Mouse (Mus musculus): ENCODE data around the gene Atp1b3. TPM values are rescaled to one million over a fixed set of nuclear protein-coding genes. Genes with fewer than 3 reads are reported as not detected.

Atp1b3 gene
- polyA plus RNA-seq, 1 experiment from 2014 or later = 152 TPM

DNA sequence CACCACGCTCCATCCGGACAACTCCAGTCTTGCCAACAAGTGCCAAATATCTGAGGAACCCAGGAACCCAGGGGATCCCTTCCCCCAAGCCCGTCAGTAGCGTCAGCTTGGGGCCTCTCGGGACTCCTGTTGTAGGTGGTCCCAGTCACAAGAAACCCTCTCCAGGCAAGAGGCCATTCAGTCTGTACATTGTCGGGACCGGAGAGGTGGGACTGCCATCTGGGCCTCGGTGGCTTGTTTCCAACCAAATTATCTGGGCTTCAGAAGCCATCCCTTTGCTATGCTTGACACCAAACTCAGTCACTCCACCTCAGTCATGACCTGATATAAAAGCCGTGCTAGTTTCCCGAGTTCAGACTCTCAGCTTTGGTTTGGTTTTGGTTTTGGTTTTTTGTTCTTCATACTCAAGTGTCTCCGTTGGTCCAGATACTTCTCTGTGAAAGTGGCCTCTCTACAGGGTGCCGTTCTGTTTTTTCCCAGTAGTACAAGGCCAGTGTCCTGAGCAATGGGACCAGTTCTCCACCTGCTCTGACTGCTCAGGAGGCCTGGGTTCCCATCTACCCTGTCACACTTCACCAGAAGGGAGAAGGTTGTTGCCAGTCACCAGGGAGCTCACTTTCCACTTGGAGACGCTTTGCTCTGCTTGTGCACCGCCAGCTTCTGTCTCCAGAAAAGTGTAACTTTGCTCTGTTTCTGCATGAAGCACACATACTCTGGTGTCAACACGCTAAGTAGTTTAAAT lies 41.7 kb downstream of the Atp1b3 start:
- Histone ChIP-seq H3K27ac (ENCODE audit: low read depth) (no peak overlapping the region), H3K4me3 (ENCODE audit: low read depth, low read length) (no peak overlapping the region), H3K4me1 (replicated peaks; ENCODE audit: control insufficient read depth, insufficient read depth, low read length) (0 out of 2 replicates have a peak, but pooled peaks cover 3% of the 10 kb centered on the region), H3K9ac (ENCODE audit: low read length) (no peak overlapping the region), H3K27me3 (replicated peaks; ENCODE audit: control insufficient read depth, insufficient read depth, low read length) (no peaks in the 10 kb centered on the region), H3K9me3 (ENCODE audit: control insufficient read depth, low read length) (no peaks in the 10 kb centered on the region), H3K36me3 (ENCODE audit: control insufficient read depth, insufficient read depth, low read length) (peaks cover 18% of the 10 kb centered on the region), H3K4me2 (ENCODE audit: low read length) (no peak overlapping the region)
- WGBS = 92% methylated on average over 15 of the region's 15 CpGs
- ATAC-seq (replicated peaks; ENCODE audit: low FRiP score, low TSS enrichment, low read depth) (no peak), DNase-seq (ENCODE audit: low spot score) (no peak)

DNA sequence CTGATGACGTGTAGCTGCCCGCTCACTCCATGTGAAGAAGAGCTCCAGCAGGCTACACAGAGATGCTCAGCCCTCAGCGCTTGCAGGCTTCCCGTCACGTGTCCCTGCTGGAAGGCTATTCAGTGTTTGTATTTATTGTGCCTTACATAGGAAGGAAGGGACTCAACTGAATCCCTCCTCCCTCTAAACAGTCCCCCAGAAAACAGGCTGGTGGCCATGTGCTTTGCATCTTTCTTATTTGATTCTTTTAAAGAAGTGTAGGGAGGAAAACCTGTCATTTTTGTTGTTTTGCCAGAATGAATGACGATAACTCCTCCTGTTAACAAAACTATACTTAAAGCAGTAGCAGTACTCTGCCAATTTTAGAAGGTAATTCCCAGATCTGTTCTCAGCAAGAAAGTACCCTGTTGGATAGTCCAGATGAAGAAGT lies 43.7 kb downstream of the Atp1b3 start:
- no peak overlapping the region for H3K4me3 ChIP-seq (ENCODE audit: low read depth, low read length)
- H3K9me3 ChIP-seq (ENCODE audit: control insufficient read depth, low read length) = no peaks in the 10 kb centered on the region
- H3K27me3 ChIP-seq (replicated peaks; ENCODE audit: control insufficient read depth, insufficient read depth, low read length) = no peaks in the 10 kb centered on the region
- no peaks in the 10 kb centered on the region for H3K4me1 ChIP-seq (replicated peaks; ENCODE audit: control insufficient read depth, insufficient read depth, low read length)
- WGBS = 81% methylated on average over 6 of the region's 6 CpGs
- H3K9ac ChIP-seq (ENCODE audit: low read length) = no peak overlapping the region
- peaks cover 22% of the 10 kb centered on the region for H3K36me3 ChIP-seq (ENCODE audit: control insufficient read depth, insufficient read depth, low read length)
- ATAC-seq (replicated peaks; ENCODE audit: low FRiP score, low TSS enrichment, low read depth) = no peak
- H3K4me2 ChIP-seq (ENCODE audit: low read length) = no peak overlapping the region
- no peak for DNase-seq (ENCODE audit: low spot score)
- no peak overlapping the region for H3K27ac ChIP-seq (ENCODE audit: low read depth)

DNA sequence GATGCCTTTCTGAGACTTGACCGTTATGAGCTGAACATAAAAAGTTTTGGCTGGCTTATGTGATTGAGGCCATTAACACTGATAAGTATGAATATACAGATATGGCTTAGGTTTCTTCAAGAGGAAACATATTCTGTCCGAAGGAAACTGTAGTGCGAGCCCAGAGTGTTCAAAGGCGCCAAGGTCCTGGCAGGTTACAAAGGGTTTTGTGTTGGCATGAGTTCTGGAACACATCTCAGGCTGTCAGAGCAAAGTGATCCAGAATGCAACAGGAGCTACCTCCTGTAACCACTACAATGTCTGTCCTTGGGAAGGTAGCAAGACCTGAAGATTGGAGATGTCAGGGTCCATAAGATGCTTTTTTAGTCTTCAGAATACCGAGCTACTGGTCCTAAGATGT lies 44.9 kb downstream of the Atp1b3 start:
- no peaks in the 10 kb centered on the region for H3K27me3 ChIP-seq (replicated peaks; ENCODE audit: control insufficient read depth, insufficient read depth, low read length)
- H3K9me3 ChIP-seq (ENCODE audit: control insufficient read depth, low read length) = no peaks in the 10 kb centered on the region
- WGBS = 90% methylated on average over 5 of the region's 5 CpGs
- H3K9ac ChIP-seq (ENCODE audit: low read length) = no peak overlapping the region
- DNase-seq (ENCODE audit: low spot score) (no peak), ATAC-seq (replicated peaks; ENCODE audit: low FRiP score, low TSS enrichment, low read depth) (no peak)
- H3K36me3 ChIP-seq (ENCODE audit: control insufficient read depth, insufficient read depth, low read length) = peaks cover 32% of the 10 kb centered on the region
- H3K27ac ChIP-seq (ENCODE audit: low read depth) = no peak overlapping the region
- H3K4me2 ChIP-seq (ENCODE audit: low read length) = no peak overlapping the region
- no peaks in the 10 kb centered on the region for H3K4me1 ChIP-seq (replicated peaks; ENCODE audit: control insufficient read depth, insufficient read depth, low read length)
- no peak overlapping the region for H3K4me3 ChIP-seq (ENCODE audit: low read depth, low read length)

DNA sequence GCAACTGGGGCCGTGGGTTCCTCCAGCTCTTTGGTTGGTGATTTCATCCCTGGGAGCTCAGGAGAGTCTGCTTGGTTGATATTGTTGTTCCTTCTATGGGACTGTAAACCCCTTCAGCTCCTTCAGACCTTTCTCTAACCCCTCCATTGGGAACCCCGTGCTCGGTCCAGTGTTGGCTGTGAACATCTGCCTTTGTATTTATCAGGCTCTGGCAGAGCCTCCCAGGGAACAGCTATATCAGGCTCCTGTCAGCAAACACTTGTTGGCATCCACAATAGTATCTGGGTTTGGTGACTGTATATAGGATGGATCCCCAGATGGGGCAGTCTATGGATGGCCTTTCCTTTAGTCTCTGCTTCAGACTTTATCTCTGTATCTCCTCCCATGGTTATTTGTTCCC lies 52.2 kb downstream of the Atp1b3 start:
- ATAC-seq (replicated peaks; ENCODE audit: low FRiP score, low TSS enrichment, low read depth) = no peak
- WGBS = 96% methylated on average over 3 of the region's 3 CpGs
- H3K4me3 ChIP-seq (ENCODE audit: low read depth, low read length) = no peak overlapping the region
- no peaks in the 10 kb centered on the region for H3K9me3 ChIP-seq (ENCODE audit: control insufficient read depth, low read length)
- no peak overlapping the region for H3K9ac ChIP-seq (ENCODE audit: low read length)
- no peak for DNase-seq (ENCODE audit: low spot score)
- no peaks in the 10 kb centered on the region for H3K27me3 ChIP-seq (replicated peaks; ENCODE audit: control insufficient read depth, insufficient read depth, low read length)
- no peaks in the 10 kb centered on the region for H3K4me1 ChIP-seq (replicated peaks; ENCODE audit: control insufficient read depth, insufficient read depth, low read length)
- H3K36me3 ChIP-seq (ENCODE audit: control insufficient read depth, insufficient read depth, low read length) = peaks cover 30% of the 10 kb centered on the region
- H3K4me2 ChIP-seq (ENCODE audit: low read length) = no peak overlapping the region
- H3K27ac ChIP-seq (ENCODE audit: low read depth) = no peak overlapping the region

DNA sequence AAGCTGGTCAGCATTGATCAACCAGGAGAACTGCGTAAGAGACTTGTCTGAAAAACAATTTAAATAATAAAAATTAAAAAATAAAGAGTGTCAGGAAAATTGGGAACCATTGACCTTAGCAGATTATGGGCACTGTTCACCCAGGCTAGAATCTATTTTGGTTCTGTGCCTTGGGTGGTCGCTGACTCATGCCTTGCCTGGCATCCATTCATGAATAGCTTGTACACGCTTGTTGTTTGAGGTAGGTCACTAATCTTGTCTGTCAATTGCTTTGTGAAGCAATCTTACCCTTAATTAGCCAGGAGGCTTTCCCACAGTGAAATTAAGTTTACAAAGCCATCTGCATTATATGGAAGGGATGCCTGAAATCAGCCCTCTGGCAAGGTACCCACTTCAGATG lies 55.4 kb downstream of the Atp1b3 start:
- H3K36me3 ChIP-seq (ENCODE audit: control insufficient read depth, insufficient read depth, low read length) = peaks cover 27% of the 10 kb centered on the region

DNA sequence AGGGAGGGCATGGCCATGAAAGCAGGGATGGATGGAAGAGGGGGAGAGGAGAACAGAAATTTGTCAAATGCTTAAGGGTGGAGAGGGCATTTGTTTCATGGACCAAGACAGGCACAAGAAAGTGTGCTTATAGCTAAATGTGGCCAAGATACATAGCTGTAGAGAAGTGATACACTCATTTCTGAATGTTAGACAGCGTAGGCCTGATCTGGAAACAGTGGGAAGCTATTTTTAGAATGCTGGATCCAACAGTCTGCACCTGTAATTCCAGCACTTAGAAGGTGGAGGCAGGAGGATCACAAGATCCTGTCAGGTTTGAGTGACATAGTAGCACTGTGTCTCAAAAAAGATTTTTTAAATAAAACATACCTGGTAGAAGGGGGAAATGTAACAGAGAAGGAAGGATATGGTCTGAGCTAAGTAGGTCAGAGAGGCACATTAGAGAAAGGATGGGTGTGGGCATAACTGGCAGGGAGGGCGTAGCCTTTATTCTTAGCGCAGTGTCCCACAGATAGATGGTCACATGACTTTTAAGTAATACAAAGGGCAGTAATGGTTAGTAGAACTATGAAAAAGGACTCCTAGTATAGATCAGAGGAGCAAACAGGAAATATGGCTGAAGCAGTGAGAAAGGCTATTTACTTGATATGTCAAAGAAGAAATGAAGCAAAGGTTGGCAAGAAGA lies 64.8 kb downstream of the Atp1b3 start:
- H3K4me2 ChIP-seq (ENCODE audit: low read length) = no peak overlapping the region
- ATAC-seq (replicated peaks; ENCODE audit: low FRiP score, low TSS enrichment, low read depth) = no peak
- no peak overlapping the region for H3K4me3 ChIP-seq (ENCODE audit: low read depth, low read length)
- H3K4me1 ChIP-seq (replicated peaks; ENCODE audit: control insufficient read depth, insufficient read depth, low read length) = no peaks in the 10 kb centered on the region
- H3K9ac ChIP-seq (ENCODE audit: low read length) = no peak overlapping the region
- 91% methylated on average over 3 of the region's 3 CpGs for WGBS
- H3K27me3 ChIP-seq (replicated peaks; ENCODE audit: control insufficient read depth, insufficient read depth, low read length) = no peaks in the 10 kb centered on the region
- DNase-seq (ENCODE audit: low spot score) = no peak
- no peak overlapping the region for H3K27ac ChIP-seq (ENCODE audit: low read depth)
- H3K9me3 ChIP-seq (ENCODE audit: control insufficient read depth, low read length) = no peaks in the 10 kb centered on the region
- H3K36me3 ChIP-seq (ENCODE audit: control insufficient read depth, insufficient read depth, low read length) = peaks cover 38% of the 10 kb centered on the region

More for the DNA sequence above, 55.4 kb downstream of the Atp1b3 start:
- Histone ChIP-seq H3K4me3 (ENCODE audit: low read depth, low read length) (no peak overlapping the region), H3K4me2 (ENCODE audit: low read length) (no peak overlapping the region), H3K27ac (ENCODE audit: low read depth) (no peak overlapping the region), H3K4me1 (replicated peaks; ENCODE audit: control insufficient read depth, insufficient read depth, low read length) (no peaks in the 10 kb centered on the region), H3K9me3 (ENCODE audit: control insufficient read depth, low read length) (no peaks in the 10 kb centered on the region), H3K27me3 (replicated peaks; ENCODE audit: control insufficient read depth, insufficient read depth, low read length) (no peaks in the 10 kb centered on the region), H3K9ac (ENCODE audit: low read length) (no peak overlapping the region)
- DNase-seq (ENCODE audit: low spot score) (no peak), ATAC-seq (replicated peaks; ENCODE audit: low FRiP score, low TSS enrichment, low read depth) (no peak)
- WGBS = 88% methylated on average over 3 of the region's 3 CpGs

DNA sequence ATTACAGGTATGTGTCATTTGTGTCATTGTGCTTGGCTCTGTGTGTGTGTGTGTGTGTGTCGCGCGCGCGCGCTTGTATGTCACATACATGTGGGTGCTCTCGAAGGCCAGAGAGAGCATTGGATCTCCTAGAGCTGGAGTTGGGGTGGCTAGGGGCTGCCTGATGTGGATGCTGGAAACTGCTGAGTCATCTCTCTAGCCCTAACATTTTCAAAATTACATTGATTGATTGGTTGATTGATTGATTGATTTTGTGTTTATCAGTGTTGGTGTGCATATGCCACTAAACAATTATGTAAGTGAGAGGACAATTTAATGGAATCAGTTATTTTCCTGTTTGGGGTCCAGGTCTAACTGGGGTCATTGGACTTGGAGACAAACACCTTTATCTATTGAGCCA lies 72.1 kb downstream of the Atp1b3 start:
- Histone ChIP-seq H3K27ac (ENCODE audit: low read depth) (no peak overlapping the region), H3K9me3 (ENCODE audit: control insufficient read depth, low read length) (no peaks in the 10 kb centered on the region), H3K9ac (ENCODE audit: low read length) (no peak overlapping the region), H3K36me3 (ENCODE audit: control insufficient read depth, insufficient read depth, low read length) (peaks cover 22% of the 10 kb centered on the region), H3K4me1 (replicated peaks; ENCODE audit: control insufficient read depth, insufficient read depth, low read length) (no peaks in the 10 kb centered on the region), H3K4me2 (ENCODE audit: low read length) (no peak overlapping the region), H3K27me3 (replicated peaks; ENCODE audit: control insufficient read depth, insufficient read depth, low read length) (no peaks in the 10 kb centered on the region), H3K4me3 (ENCODE audit: low read depth, low read length) (no peak overlapping the region)
- ATAC-seq (replicated peaks; ENCODE audit: low FRiP score, low TSS enrichment, low read depth) (no peak), DNase-seq (ENCODE audit: low spot score) (no peak)
- 98% methylated on average over 7 of the region's 7 CpGs for WGBS

DNA sequence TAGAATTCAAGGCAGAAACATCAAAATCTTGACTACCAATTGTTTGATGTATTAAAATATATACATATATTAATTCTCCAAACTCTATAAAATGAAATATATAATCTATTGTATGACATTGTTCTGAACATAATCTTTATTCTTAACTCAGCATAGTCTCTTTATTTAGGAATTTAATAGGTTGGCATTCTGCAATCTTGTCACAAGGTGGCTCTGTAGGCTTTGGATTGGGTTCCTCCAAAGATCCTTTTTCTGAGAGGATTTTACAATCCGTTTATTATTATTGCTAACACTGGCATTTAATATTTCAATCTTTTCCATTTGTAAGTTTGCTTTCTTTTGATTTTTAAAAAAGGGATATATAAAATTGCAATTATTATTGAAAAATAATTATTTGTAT lies 79.3 kb downstream of the Atp1b3 start:
- Histone ChIP-seq H3K9ac (ENCODE audit: low read length) (no peak overlapping the region), H3K27ac (ENCODE audit: low read depth) (no peak overlapping the region), H3K9me3 (ENCODE audit: control insufficient read depth, low read length) (no peaks in the 10 kb centered on the region), H3K4me3 (ENCODE audit: low read depth, low read length) (no peak overlapping the region), H3K4me2 (ENCODE audit: low read length) (no peak overlapping the region), H3K4me1 (replicated peaks; ENCODE audit: control insufficient read depth, insufficient read depth, low read length) (no peaks in the 10 kb centered on the region), H3K36me3 (ENCODE audit: control insufficient read depth, insufficient read depth, low read length) (peaks cover 7% of the 10 kb centered on the region; the same call in 1 of the 2 replicates), H3K27me3 (replicated peaks; ENCODE audit: control insufficient read depth, insufficient read depth, low read length) (no peaks in the 10 kb centered on the region)
- WGBS = 32% methylated on average over 1 of the region's 1 CpGs
- ATAC-seq (replicated peaks; ENCODE audit: low FRiP score, low TSS enrichment, low read depth) (no peak), DNase-seq (ENCODE audit: low spot score) (no peak)
